In the genomic region with DNA sequence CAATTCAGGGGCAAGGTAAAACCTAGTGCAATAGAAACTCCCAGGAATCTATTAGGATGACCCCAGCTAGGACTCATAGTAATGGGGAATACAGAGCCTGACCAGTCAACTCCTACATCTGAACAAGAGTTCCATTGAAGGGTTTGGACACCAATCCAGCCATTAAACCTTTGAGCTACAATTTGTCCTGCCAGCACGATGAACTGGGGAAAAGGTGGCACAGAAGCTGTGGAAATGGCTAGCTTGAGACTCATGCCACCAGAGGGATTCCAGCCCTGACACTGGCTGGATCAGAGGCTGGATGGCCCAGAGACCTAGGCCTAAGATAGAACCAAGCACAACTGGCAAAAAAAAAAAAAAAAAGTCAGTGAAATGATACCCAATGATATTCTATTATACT, we compare ENCODE assay signal across 25 mouse cellular contexts.
"Had no signal": no experiment of that assay in that cellular context is flagged by ENCODE, and none has a peak within 500 bp of the region (broad histone marks: within the 10 kb centered on the region; RNA-seq: fewer than 3 reads in every experiment).

No protein-coding gene starts in this region.

- DNase-seq: gastrocnemius, adult 2 months; gastrocnemius, postnatal 10 days; gastrocnemius, postnatal 25 days; heart, adult 2 months; heart, postnatal 4 days; kidney, adult 18-20 months; kidney, adult 8-10 months; kidney, postnatal 14 days; layer of hippocampus, adult 9-11 months; layer of hippocampus, postnatal 36 days; left cerebral cortex, postnatal 4 days had no signal

- H3K4me3 ChIP-seq: gastrocnemius, adult 2 months; heart, adult 2 months; heart, embryonic 13.5 days; heart, embryonic 15.5 days; hindbrain, embryonic 10.5 days; hindbrain, embryonic 12.5 days; intestine, embryonic 15.5 days; limb, embryonic 13.5 days; limb, embryonic 15.5 days; liver, embryonic 12.5 days had no signal

- ATAC-seq: hindbrain, embryonic 16.5 days; inflammation-experienced regulatory T-cells, adult 6 months; intestine, embryonic 15.5 days; liver, embryonic 12.5 days had no signal

- H3K4me2 ChIP-seq: heart, embryonic 11.5 days; heart, embryonic 13.5 days; heart, embryonic 15.5 days; hindbrain, embryonic 12.5 days; hindbrain, embryonic 14.5 days; intestine, embryonic 15.5 days; limb, embryonic 13.5 days; limb, embryonic 15.5 days; liver, embryonic 12.5 days had no signal

- H3K4me1 ChIP-seq: hindbrain, embryonic 10.5 days; hindbrain, embryonic 12.5 days; intestine, embryonic 15.5 days; limb, embryonic 15.5 days; liver, embryonic 12.5 days had no signal

- H3K27me3 ChIP-seq: heart, embryonic 13.5 days; heart, embryonic 15.5 days; hindbrain, embryonic 12.5 days; intestine, embryonic 15.5 days; limb, embryonic 13.5 days; limb, embryonic 15.5 days; liver, embryonic 12.5 days had no signal

- H3K9me3 ChIP-seq: heart, embryonic 13.5 days; heart, embryonic 15.5 days; hindbrain, embryonic 10.5 days; hindbrain, embryonic 12.5 days; intestine, embryonic 15.5 days; limb, embryonic 13.5 days; limb, embryonic 15.5 days; liver, embryonic 12.5 days had no signal

- H3K27ac ChIP-seq: gastrocnemius, adult 2 months; heart, adult 2 months; heart, embryonic 13.5 days; heart, embryonic 15.5 days; hindbrain, embryonic 10.5 days; hindbrain, embryonic 12.5 days; hindbrain, embryonic 14.5 days; intestine, embryonic 15.5 days; kidney, postnatal 0 days; limb, embryonic 13.5 days; limb, embryonic 15.5 days; liver, embryonic 12.5 days; liver, embryonic 14.5 days had no signal

- H3K36me3 ChIP-seq: heart, embryonic 13.5 days; heart, embryonic 15.5 days; hindbrain, embryonic 10.5 days; hindbrain, embryonic 12.5 days; intestine, embryonic 15.5 days; limb, embryonic 13.5 days; limb, embryonic 15.5 days; liver, embryonic 12.5 days had no signal

- H3K9ac ChIP-seq: heart, embryonic 13.5 days; heart, embryonic 15.5 days; hindbrain, embryonic 12.5 days; hindbrain, embryonic 14.5 days; intestine, embryonic 15.5 days; limb, embryonic 13.5 days; limb, embryonic 15.5 days; liver, embryonic 12.5 days; liver, embryonic 14.5 days had no signal
